Mouse (Mus musculus) C2C12 (cell line): ENCODE measurements at regions not wholly inside any gene's neighbourhood (a gene's known extent, or its start where the extent isn't known, plus 50 kb on each side); places are given as distances from the start of the nearest gene placed in this dataset.

ENCODE experiments used
- CEBPB ChIP-seq: IDR thresholded peaks from one replicate; pipeline ENCODE4 v1.6.1; 2011; ENCODE audit warnings: low read depth, mild to moderate bottlenecking, control low read depth, moderate library complexity
- CTCF ChIP-seq: IDR thresholded peaks from one replicate; pipeline ENCODE4 v1.5.1; 2011; ENCODE audit not compliant: control insufficient read depth, insufficient read depth, insufficient read length
- MAX ChIP-seq: IDR thresholded peaks from one replicate; pipeline ENCODE4 v1.6.1; 2011; ENCODE audit warnings: mild to moderate bottlenecking, control low read depth
- MYOD1 ChIP-seq: IDR thresholded peaks from one replicate; pipeline ENCODE4 v1.6.1; 2011; ENCODE audit warnings: low read depth; ENCODE audit not compliant: control insufficient read depth, insufficient read length
- USF1 ChIP-seq: IDR thresholded peaks from one replicate; pipeline ENCODE4 v1.6.1; 2011; ENCODE audit warnings: low read depth, mild to moderate bottlenecking, control low read depth, moderate library complexity

- TF ChIP-seq CTCF (no peak), USF1 (no peak), CEBPB (no peak), MYOD1 (no peak), MAX (no peak)
Measured at GRCm38 (mm10) chr9:84363478-84363877, 438.5 kb downstream of the Bckdhb start.
